Mouse (Mus musculus) left cerebral cortex, postnatal 10 days (tissue): ENCODE results near the gene Tmem56. TPM values are rescaled to one million over a fixed set of nuclear protein-coding genes. Genes with fewer than 3 reads are reported as not detected.

Source experiments
- DNase-seq, 2 experiments: peaks; one replicate each; pipeline ENCODE4 v3.0.0; 2021 to 2022; ENCODE audit warnings: low spot score in 2 of 2, mixed read lengths in 1 of 2; ENCODE audit errors: extremely low spot score in 1 of 2
- intact Hi-C: fragments of 180-260 bp; cut with DNase I; formaldehyde crosslinking; loops from one replicate; pipeline ENCODE4 v1.15.1; 2025
- total RNA-seq, 2 experiments: library from RNA; stranded (reverse); gene quantifications; 2 replicates each; pipeline ENCODE4 v1.2.3; 2021

The Tmem56 gene
- total RNA-seq, 2 experiments from 2014 or later = 25.7 to 28.5 TPM

DNA sequence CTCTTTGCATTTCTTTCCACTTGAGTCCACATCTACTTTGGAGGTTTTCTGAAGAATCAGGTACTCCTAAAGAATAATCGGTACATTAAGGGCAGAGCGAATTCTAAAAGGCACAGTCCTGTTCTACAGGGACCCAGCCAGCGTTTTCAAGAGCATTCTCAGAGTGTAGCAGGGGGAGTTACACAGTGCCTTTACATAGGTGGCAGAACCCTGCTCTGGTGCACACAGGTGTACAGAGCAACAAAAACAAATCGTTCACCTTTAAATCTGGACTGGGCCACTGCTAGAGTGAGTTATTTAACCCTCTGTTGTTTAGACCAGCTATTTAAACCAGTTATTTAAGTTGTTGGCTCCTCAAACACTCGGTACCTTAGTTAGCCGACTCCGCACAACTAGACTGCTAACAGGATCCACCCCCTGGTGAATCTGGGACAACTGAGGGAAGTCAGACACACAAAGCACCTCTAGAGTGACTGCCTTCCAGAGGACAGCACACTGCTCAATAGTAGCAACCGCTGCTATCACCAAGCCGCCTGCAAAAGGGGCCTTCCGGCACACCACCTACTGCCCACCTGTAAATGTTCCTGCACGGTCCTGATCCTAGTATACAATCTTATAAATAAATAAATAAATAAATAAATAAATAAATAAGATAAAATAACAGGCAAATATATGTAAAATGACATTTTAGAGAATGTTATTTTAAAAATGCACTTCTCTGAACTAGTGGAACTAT is 126.3 kb downstream of the Tmem56 start:
- no peak for DNase-seq
- intact Hi-C loops = no loop called here

DNA sequence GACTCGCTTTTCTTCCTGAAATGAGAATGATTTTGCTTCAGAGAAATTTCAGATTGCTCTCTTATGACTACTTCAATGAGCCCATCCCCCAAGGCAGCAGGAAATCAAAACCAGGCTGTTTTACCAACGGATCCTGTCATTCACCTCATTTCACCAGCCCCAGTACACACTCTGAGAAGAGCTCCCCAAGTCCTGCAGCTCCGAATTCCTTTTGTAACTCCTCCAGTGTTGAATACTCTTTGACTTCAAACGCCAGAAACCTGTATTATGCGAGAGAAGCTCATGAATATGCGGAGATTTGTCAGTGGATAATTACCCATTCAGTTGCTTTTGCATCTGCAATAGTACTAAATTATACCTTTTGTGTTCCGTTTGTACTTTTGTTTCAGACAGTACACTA is 126.9 kb downstream of the Tmem56 start:
- DNase-seq = no peak
- intact Hi-C loops = no loop called here

Other genes starting within 250 kb of the Tmem56 start
- 10 to 100 TPM; 14.9 to 16.5 TPM for gene Rwdd3, start 111.4 kb downstream of the Tmem56 start, total RNA-seq
- 10 to 100 TPM; 20.8 to 22.2 TPM for gene Alg14, start 8.7 kb upstream of the Tmem56 start, total RNA-seq
- gene Cnn3, start 143.4 kb upstream of the Tmem56 start, total RNA-seq = 10 to 100 TPM; 67.4 to 70.1 TPM
- gene Slc44a3, start 249.3 kb upstream of the Tmem56 start, total RNA-seq = under 1 TPM in 1 of 2 experiments, not detected in 1; 0.17 TPM